Mouse (Mus musculus): ENCODE measurements around the gene Jarid2. TPM values are rescaled to one million over a fixed set of nuclear protein-coding genes. Genes with fewer than 3 reads are reported as not detected.

Jarid2 gene
- polyA plus RNA-seq, 1 experiment from 2014 or later, result 34.5 TPM

GRCm38 (mm10) chr13:44925173-44925572 lies 195.9 kb downstream of the Jarid2 start:
- Histone ChIP-seq H3K9ac (ENCODE audit: low read length) (no peak overlapping the region), H3K9me3 (ENCODE audit: control insufficient read depth, low read length) (no peaks in the 10 kb centered on the region), H3K4me1 (ENCODE audit: control insufficient read depth, insufficient read depth, low read length) (no peaks in the 10 kb centered on the region), H3K27ac (replicated peaks; ENCODE audit: low read depth, low read length) (no peak overlapping the region), H3K4me3 (ENCODE audit: low read depth, low read length) (no peak overlapping the region), H3K27me3 (ENCODE audit: control insufficient read depth, insufficient read depth, low read length) (no peaks in the 10 kb centered on the region), H3K36me3 (ENCODE audit: control insufficient read depth, insufficient read depth, low read length) (peaks cover 4% of the 10 kb centered on the region; the same call in 1 of the 2 replicates), H3K4me2 (ENCODE audit: low read depth, severe bottlenecking) (no peak overlapping the region)
- ATAC-seq (ENCODE audit: insufficient number of reproducible peaks, low FRiP score, low TSS enrichment, low read depth) (no peak), DNase-seq (ENCODE audit: low spot score) (no peak)
- 89% methylated on average over 2 of the region's 2 CpGs for WGBS

GRCm38 (mm10) chr13:44926311-44926710 lies 197.0 kb downstream of the Jarid2 start:
- Histone ChIP-seq H3K4me3 (ENCODE audit: low read depth, low read length) (no peak overlapping the region), H3K9me3 (ENCODE audit: control insufficient read depth, low read length) (no peaks in the 10 kb centered on the region), H3K4me1 (ENCODE audit: control insufficient read depth, insufficient read depth, low read length) (no peaks in the 10 kb centered on the region), H3K27ac (replicated peaks; ENCODE audit: low read depth, low read length) (no peak overlapping the region), H3K27me3 (ENCODE audit: control insufficient read depth, insufficient read depth, low read length) (no peaks in the 10 kb centered on the region), H3K4me2 (ENCODE audit: low read depth, severe bottlenecking) (no peak overlapping the region), H3K36me3 (ENCODE audit: control insufficient read depth, insufficient read depth, low read length) (peaks cover 4% of the 10 kb centered on the region; the same call in 1 of the 2 replicates), H3K9ac (ENCODE audit: low read length) (no peak overlapping the region)
- no peak for ATAC-seq (ENCODE audit: insufficient number of reproducible peaks, low FRiP score, low TSS enrichment, low read depth)
- 90% methylated on average over 2 of the region's 2 CpGs for WGBS
- no peak for DNase-seq (ENCODE audit: low spot score)

DNA sequence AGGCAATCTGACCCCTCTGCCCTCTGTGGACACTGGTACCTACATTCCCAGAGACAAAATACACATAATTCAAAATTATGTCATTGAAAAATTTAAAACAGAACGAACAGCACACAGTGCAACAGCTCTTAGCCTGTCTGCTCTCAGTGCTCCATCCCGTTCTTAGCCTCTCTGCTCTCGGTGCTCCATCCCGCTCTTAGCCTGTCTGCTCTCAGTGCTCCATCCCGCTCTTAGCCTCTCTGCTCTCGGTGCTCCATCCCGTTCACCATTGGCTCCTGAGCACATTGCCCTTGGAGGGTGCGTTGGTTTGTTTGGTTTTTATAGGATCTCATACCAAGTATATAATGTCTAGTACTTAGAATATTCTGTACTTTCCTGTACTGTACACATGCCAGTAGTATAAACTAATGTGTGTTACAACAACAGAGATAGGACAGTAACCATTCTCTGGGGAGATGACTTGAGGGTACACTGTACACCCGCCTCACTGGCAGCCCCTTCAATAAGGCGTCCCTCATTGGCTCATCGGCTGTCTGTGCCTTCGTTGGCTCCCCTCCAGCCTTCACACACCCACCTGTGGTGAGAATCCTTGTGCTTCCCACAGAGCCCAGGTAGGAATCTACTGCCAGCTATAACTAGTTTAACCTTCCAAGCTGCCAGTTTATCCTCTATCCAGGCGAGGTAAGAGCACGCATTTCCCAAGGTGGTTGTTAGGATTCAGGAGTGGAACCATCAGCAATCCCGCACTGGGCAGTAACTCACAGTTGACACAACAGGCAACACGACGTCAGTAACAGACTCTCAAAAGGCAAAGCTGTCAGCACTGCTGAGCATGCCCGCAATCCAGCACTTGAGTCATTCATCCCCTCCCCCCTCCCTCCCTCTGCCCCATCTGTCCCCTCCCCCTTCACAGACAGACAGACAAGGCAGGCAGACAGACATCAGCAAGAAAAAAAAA lies 203.3 kb downstream of the Jarid2 start:
- Histone ChIP-seq H3K36me3 (ENCODE audit: control insufficient read depth, insufficient read depth, low read length) (no peaks in the 10 kb centered on the region), H3K9me3 (ENCODE audit: control insufficient read depth, low read length) (no peaks in the 10 kb centered on the region), H3K4me1 (ENCODE audit: control insufficient read depth, insufficient read depth, low read length) (peaks cover 3% of the 10 kb centered on the region; the same call in 1 of the 2 replicates), H3K9ac (ENCODE audit: low read length) (no peak overlapping the region), H3K27ac (replicated peaks; ENCODE audit: low read depth, low read length) (no peak overlapping the region), H3K4me3 (ENCODE audit: low read depth, low read length) (no peak overlapping the region), H3K4me2 (ENCODE audit: low read depth, severe bottlenecking) (no peak overlapping the region), H3K27me3 (ENCODE audit: control insufficient read depth, insufficient read depth, low read length) (no peaks in the 10 kb centered on the region)
- WGBS, result 72% methylated on average over 18 of the region's 18 CpGs
- ATAC-seq (ENCODE audit: insufficient number of reproducible peaks, low FRiP score, low TSS enrichment, low read depth) (no peak), DNase-seq (ENCODE audit: low spot score) (no peak)

- Histone ChIP-seq H3K4me2 (ENCODE audit: low read depth, severe bottlenecking) (no peak overlapping the region), H3K36me3 (ENCODE audit: control insufficient read depth, insufficient read depth, low read length) (no peaks in the 10 kb centered on the region), H3K4me3 (ENCODE audit: low read depth, low read length) (no peak overlapping the region), H3K4me1 (ENCODE audit: control insufficient read depth, insufficient read depth, low read length) (peaks cover 3% of the 10 kb centered on the region; the same call in 1 of the 2 replicates), H3K9me3 (ENCODE audit: control insufficient read depth, low read length) (no peaks in the 10 kb centered on the region), H3K9ac (ENCODE audit: low read length) (no peak overlapping the region), H3K27ac (replicated peaks; ENCODE audit: low read depth, low read length) (no peak overlapping the region), H3K27me3 (ENCODE audit: control insufficient read depth, insufficient read depth, low read length) (no peaks in the 10 kb centered on the region)
- ATAC-seq (ENCODE audit: insufficient number of reproducible peaks, low FRiP score, low TSS enrichment, low read depth) (no peak), DNase-seq (ENCODE audit: low spot score) (no peak)
- WGBS, result 79% methylated on average over 7 of the region's 7 CpGs
Observed at GRCm38 (mm10) chr13:44933575-44933974, 204.3 kb downstream of the Jarid2 start.

DNA sequence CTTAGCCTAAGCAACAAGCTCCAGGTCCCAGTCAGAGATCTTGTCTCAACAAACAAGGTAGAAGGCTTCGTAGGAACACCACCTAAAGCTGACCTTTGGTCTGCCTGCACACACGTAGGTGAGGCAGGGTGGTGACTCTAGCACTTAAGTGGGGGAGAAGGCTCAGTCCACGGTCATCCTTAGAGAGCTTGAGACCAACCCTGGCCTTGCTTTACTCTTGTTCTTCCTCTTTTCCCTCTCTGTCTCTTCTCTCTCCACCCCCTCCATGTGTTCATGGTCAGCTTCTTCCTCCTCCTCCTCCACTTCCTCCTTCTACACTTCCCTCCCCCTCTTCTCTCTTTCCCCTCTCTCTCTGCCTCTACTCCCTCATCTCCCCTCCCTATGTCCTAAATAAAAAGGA lies 208.4 kb downstream of the Jarid2 start:
- WGBS, result 93% methylated on average over 3 of the region's 3 CpGs
- Histone ChIP-seq H3K4me3 (ENCODE audit: low read depth, low read length) (no peak overlapping the region), H3K27me3 (ENCODE audit: control insufficient read depth, insufficient read depth, low read length) (no peaks in the 10 kb centered on the region), H3K27ac (replicated peaks; ENCODE audit: low read depth, low read length) (no peak overlapping the region), H3K9ac (ENCODE audit: low read length) (no peak overlapping the region), H3K9me3 (ENCODE audit: control insufficient read depth, low read length) (no peaks in the 10 kb centered on the region), H3K4me2 (ENCODE audit: low read depth, severe bottlenecking) (no peak overlapping the region), H3K36me3 (ENCODE audit: control insufficient read depth, insufficient read depth, low read length) (no peaks in the 10 kb centered on the region), H3K4me1 (ENCODE audit: control insufficient read depth, insufficient read depth, low read length) (peaks cover 3% of the 10 kb centered on the region; the same call in 1 of the 2 replicates)
- ATAC-seq (ENCODE audit: insufficient number of reproducible peaks, low FRiP score, low TSS enrichment, low read depth) (no peak), DNase-seq (ENCODE audit: low spot score) (no peak)

DNA sequence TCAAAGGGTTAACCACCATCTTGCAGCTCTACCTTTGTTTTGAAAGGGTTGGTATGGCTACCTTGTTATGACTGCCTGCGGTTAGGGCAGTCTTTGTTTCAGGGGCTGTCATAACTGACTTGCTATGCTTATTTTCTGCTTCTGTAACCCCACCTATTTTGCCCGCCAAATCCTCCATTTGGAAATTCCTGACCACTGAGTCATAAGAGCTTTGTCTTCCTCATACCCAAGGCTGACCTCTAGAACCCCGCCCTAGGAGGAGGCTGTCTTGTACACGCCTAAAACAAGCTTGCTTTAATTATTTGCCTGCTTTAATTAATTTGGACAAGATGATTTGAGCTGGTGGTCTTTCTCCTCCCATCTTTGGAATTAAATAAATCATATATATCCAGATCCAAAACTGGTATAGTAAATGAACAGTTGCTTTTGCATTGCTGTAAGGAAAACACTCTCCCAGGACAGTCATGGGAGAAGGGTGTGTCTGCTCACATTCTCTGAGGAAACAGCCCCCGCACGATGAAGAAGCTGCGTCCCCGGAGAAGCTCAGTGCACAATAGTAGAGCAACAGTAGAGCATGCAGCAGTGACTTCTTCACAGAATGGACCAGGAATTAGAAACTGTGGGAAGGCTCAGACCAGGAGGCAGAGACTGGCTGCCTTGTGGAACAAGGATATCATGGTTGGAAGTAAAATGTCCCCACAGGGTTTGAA lies 210.2 kb downstream of the Jarid2 start:
- H3K4me3 ChIP-seq (ENCODE audit: low read depth, low read length), result no peak overlapping the region
- H3K36me3 ChIP-seq (ENCODE audit: control insufficient read depth, insufficient read depth, low read length), result no peaks in the 10 kb centered on the region
- ATAC-seq (ENCODE audit: insufficient number of reproducible peaks, low FRiP score, low TSS enrichment, low read depth) (no peak), DNase-seq (ENCODE audit: low spot score) (no peak)
- WGBS, result 87% methylated on average over 8 of the region's 8 CpGs
- H3K27me3 ChIP-seq (ENCODE audit: control insufficient read depth, insufficient read depth, low read length), result no peaks in the 10 kb centered on the region
- no peaks in the 10 kb centered on the region for H3K4me1 ChIP-seq (ENCODE audit: control insufficient read depth, insufficient read depth, low read length)
- H3K4me2 ChIP-seq (ENCODE audit: low read depth, severe bottlenecking), result no peak overlapping the region
- no peak overlapping the region for H3K27ac ChIP-seq (replicated peaks; ENCODE audit: low read depth, low read length)
- H3K9me3 ChIP-seq (ENCODE audit: control insufficient read depth, low read length), result no peaks in the 10 kb centered on the region
- no peak overlapping the region for H3K9ac ChIP-seq (ENCODE audit: low read length)

DNA sequence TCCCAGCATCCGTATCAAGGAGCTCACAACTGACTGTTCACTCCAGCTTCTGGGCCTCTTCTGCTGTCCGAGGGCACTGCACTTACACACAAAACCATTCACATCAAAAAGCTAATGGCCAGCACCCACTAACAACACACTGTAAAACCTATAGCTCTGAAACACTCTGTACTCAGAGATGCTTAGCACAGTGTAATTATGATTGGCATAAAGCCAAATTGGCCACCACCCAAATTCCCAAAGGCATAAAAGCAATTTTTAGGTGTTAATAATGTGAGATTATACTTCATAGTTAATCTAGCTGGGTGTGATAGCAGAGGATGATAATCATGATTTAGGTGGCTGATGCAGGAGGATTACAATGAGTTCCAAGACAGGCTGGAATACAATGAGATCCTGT lies 214.3 kb downstream of the Jarid2 start:
- Histone ChIP-seq H3K4me2 (ENCODE audit: low read depth, severe bottlenecking) (no peak overlapping the region), H3K4me1 (ENCODE audit: control insufficient read depth, insufficient read depth, low read length) (no peaks in the 10 kb centered on the region), H3K36me3 (ENCODE audit: control insufficient read depth, insufficient read depth, low read length) (no peaks in the 10 kb centered on the region), H3K4me3 (ENCODE audit: low read depth, low read length) (no peak overlapping the region), H3K9me3 (ENCODE audit: control insufficient read depth, low read length) (no peaks in the 10 kb centered on the region), H3K27ac (replicated peaks; ENCODE audit: low read depth, low read length) (no peak overlapping the region), H3K27me3 (ENCODE audit: control insufficient read depth, insufficient read depth, low read length) (no peaks in the 10 kb centered on the region), H3K9ac (ENCODE audit: low read length) (no peak overlapping the region)
- ATAC-seq (ENCODE audit: insufficient number of reproducible peaks, low FRiP score, low TSS enrichment, low read depth), result no peak
- DNase-seq (ENCODE audit: low spot score), result no peak
- 86% methylated on average over 2 of the region's 2 CpGs for WGBS

DNA sequence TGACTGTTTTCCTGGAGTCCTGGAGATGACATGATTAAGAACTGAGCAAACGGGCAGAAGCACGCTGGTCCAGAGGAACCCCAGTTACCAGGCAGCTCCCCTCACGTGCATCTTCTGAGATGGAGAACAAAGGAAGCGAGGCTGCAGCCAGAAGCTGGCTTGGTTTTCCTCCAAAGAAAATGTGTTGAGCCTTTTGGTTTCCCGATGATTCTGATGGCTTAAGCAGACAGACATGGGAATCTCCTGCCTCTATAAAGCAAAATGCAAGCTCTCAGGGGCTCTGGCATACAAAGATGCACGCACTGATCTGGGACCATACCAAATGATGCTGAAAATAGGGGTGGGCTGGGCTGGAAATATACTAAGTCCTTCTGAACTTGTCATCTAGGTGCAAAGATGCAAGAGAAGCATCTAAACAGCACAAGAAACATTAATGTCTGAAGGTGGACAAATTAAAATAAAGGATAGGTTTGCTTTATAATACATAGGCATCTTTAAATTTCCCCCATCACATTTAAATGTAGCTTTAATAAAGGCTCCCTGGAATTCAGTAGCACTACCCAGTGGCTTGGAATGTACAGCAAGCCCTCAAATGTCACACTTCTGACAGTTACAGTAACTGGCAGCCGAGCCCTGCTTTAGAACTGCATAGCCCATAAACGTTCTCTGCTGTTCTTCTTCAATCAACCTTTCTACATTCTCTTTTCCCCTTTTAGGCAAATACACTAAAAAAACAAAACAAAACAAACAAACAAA lies 217.8 kb downstream of the Jarid2 start:
- Histone ChIP-seq H3K9me3 (ENCODE audit: control insufficient read depth, low read length) (no peaks in the 10 kb centered on the region), H3K4me2 (ENCODE audit: low read depth, severe bottlenecking) (no peak overlapping the region), H3K4me1 (ENCODE audit: control insufficient read depth, insufficient read depth, low read length) (peaks cover under 1% of the 10 kb centered on the region; the same call in 1 of the 2 replicates), H3K27ac (replicated peaks; ENCODE audit: low read depth, low read length) (no peak overlapping the region), H3K9ac (ENCODE audit: low read length) (no peak overlapping the region), H3K4me3 (ENCODE audit: low read depth, low read length) (no peak overlapping the region), H3K36me3 (ENCODE audit: control insufficient read depth, insufficient read depth, low read length) (no peaks in the 10 kb centered on the region), H3K27me3 (ENCODE audit: control insufficient read depth, insufficient read depth, low read length) (no peaks in the 10 kb centered on the region)
- no peak for ATAC-seq (ENCODE audit: insufficient number of reproducible peaks, low FRiP score, low TSS enrichment, low read depth)
- DNase-seq (ENCODE audit: low spot score), result no peak
- WGBS, result 57% methylated on average over 8 of the region's 8 CpGs

Measured in limb, embryonic 11.5 days (tissue).